ENCODE assay signal across 24 mouse cellular contexts in genomic region chr2:160348072-160348604, GRCm38 (mm10). TPM values are rescaled to one million over a fixed set of nuclear protein-coding genes. Genes with fewer than 3 reads are reported as not detected.
DNase-seq lines count a peak whose midpoint lies in the region; ATAC-seq lines count a peak whose summit lies in the region.
"Had no signal": no experiment of that assay in that cellular context is flagged by ENCODE, and none has a peak within 500 bp of the region (broad histone marks: within the 10 kb centered on the region; RNA-seq: fewer than 3 reads in every experiment).

No protein-coding gene starts in this region.

- H3K4me3 ChIP-seq in liver, embryonic 12.5 days, result no peak overlapping the region
- no peak overlapping the region for H3K4me3 ChIP-seq in liver, embryonic 11.5 days (ENCODE audit: low read depth, low read length)
- no peak overlapping the region for H3K4me3 ChIP-seq in kidney, embryonic 15.5 days (replicated peaks)
- H3K4me3 ChIP-seq: forebrain, embryonic 15.5 days; heart, embryonic 10.5 days; layer of hippocampus, adult 2 months; liver, embryonic 15.5 days had no signal

- H3K27ac ChIP-seq in liver, embryonic 12.5 days, result no peak overlapping the region
- no peak overlapping the region for H3K27ac ChIP-seq in liver, embryonic 11.5 days (ENCODE audit: low read depth, low read length)
- no peak overlapping the region for H3K27ac ChIP-seq in kidney, embryonic 15.5 days
- H3K27ac ChIP-seq: forebrain, embryonic 15.5 days; hindbrain, embryonic 14.5 days; kidney, postnatal 0 days; layer of hippocampus, adult 2 months had no signal

- no peaks in the 10 kb centered on the region for H3K9me3 ChIP-seq in liver, embryonic 12.5 days (replicated peaks)
- no peaks in the 10 kb centered on the region for H3K9me3 ChIP-seq in liver, embryonic 11.5 days (ENCODE audit: control insufficient read depth, low read length)
- no peaks in the 10 kb centered on the region for H3K9me3 ChIP-seq in kidney, embryonic 15.5 days (replicated peaks)
- H3K9me3 ChIP-seq: forebrain, embryonic 15.5 days; heart, embryonic 10.5 days; liver, embryonic 15.5 days had no signal

- no peaks in the 10 kb centered on the region for H3K36me3 ChIP-seq in liver, embryonic 12.5 days
- no peaks in the 10 kb centered on the region for H3K36me3 ChIP-seq in liver, embryonic 11.5 days (ENCODE audit: control insufficient read depth, insufficient read depth, low read length)
- H3K36me3 ChIP-seq in kidney, embryonic 15.5 days, result no peaks in the 10 kb centered on the region
- H3K36me3 ChIP-seq: forebrain, embryonic 15.5 days; G1E; heart, embryonic 10.5 days; liver, embryonic 15.5 days had no signal

- no peaks in the 10 kb centered on the region for H3K27me3 ChIP-seq in liver, embryonic 12.5 days (replicated peaks)
- H3K27me3 ChIP-seq in liver, embryonic 11.5 days (replicated peaks; ENCODE audit: control insufficient read depth, insufficient read depth, low read length), result no peaks in the 10 kb centered on the region
- H3K27me3 ChIP-seq in kidney, embryonic 15.5 days, result peaks cover 4% of the 10 kb centered on the region; the same call in 1 of the 2 replicates
- H3K27me3 ChIP-seq: forebrain, embryonic 15.5 days; liver, embryonic 15.5 days had no signal

- H3K4me1 ChIP-seq in liver, embryonic 12.5 days, result peaks cover 6% of the 10 kb centered on the region; the same call in 1 of the 2 replicates
- no peaks in the 10 kb centered on the region for H3K4me1 ChIP-seq in liver, embryonic 11.5 days (replicated peaks; ENCODE audit: control insufficient read depth, insufficient read depth, low read length)
- H3K4me1 ChIP-seq in kidney, embryonic 15.5 days, result peaks cover 14% of the 10 kb centered on the region
- H3K4me1 ChIP-seq: forebrain, embryonic 15.5 days had no signal

- ATAC-seq in liver, embryonic 12.5 days, result no peak
- ATAC-seq in granulocyte monocyte progenitor cell, adult 5-6 weeks (replicated peaks; ENCODE audit: poor library complexity, severe bottlenecking), result peak; percentile 84
- ATAC-seq in liver, embryonic 11.5 days (replicated peaks; ENCODE audit: low FRiP score), result peak; percentile 43; the same call in 1 of the 2 replicates
- ATAC-seq in kidney, embryonic 15.5 days (replicated peaks; ENCODE audit: low FRiP score), result no peak
- ATAC-seq: activated CD4-positive, CD25-positive, alpha-beta regulatory T cell, adult 4 months; forebrain, embryonic 15.5 days had no signal

- peak; percentile 58 for DNase-seq in liver
- DNase-seq in liver, embryonic 11.5 days (ENCODE audit: low spot score), result no peak
- peak; percentile 79 for DNase-seq in yolk sac, embryonic 10.5 days (ENCODE audit: low spot score)
- no peak for DNase-seq in kidney, postnatal 10 days
- no peak for DNase-seq in lung, postnatal 36 days
- DNase-seq: adrenal gland, postnatal 25 days; cerebellum, adult 11-12 months; cerebellum, postnatal 25 days; kidney, adult 11 months; lung, postnatal 10 days; right cerebral cortex, postnatal 25 days; thymus, postnatal 14 days had no signal

- H3K4me2 ChIP-seq in liver, embryonic 12.5 days, result no peak overlapping the region
- no peak overlapping the region for H3K4me2 ChIP-seq in liver, embryonic 11.5 days
- H3K4me2 ChIP-seq in kidney, embryonic 15.5 days, result no peak overlapping the region
- H3K4me2 ChIP-seq: forebrain, embryonic 15.5 days; hindbrain, embryonic 14.5 days; liver, embryonic 15.5 days had no signal

- H3K9ac ChIP-seq in liver, embryonic 12.5 days, result no peak overlapping the region
- no peak overlapping the region for H3K9ac ChIP-seq in liver, embryonic 11.5 days (ENCODE audit: low read depth, low read length)
- H3K9ac ChIP-seq in kidney, embryonic 15.5 days, result no peak overlapping the region
- H3K9ac ChIP-seq: forebrain, embryonic 15.5 days; hindbrain, embryonic 14.5 days; liver, embryonic 15.5 days had no signal

- WGBS in liver, embryonic 12.5 days (ENCODE audit: insufficient replicate concordance), result 41% methylated on average over 4 of the region's 4 CpGs
- 57% methylated on average over 4 of the region's 4 CpGs for WGBS in liver, embryonic 11.5 days
- WGBS in kidney, embryonic 15.5 days, result 58% methylated on average over 4 of the region's 4 CpGs

RNA-seq across cellular contexts. Expression of gene Gm826, which starts 14.2 kb away (rescaled TPM):
- 6.1 and 8.2 TPM in 2 replicates for polyA plus RNA-seq in liver, embryonic 12.5 days (2016; fragmentation: Nextera tagmentation; extraction: Ambion mirVana)
- not detected in 2 replicates for total RNA-seq in granulocyte monocyte progenitor cell, adult 5-6 weeks (2014; fragmentation: Nextera tagmentation)
- total RNA-seq in granulocyte monocyte progenitor cell, adult 5-6 weeks (2017), result not detected in 2 replicates
- 8.4 and 8.6 TPM in 2 replicates for polyA plus RNA-seq in liver, embryonic 11.5 days (2014; fragmentation: Nextera tagmentation; extraction: Ambion mirVana)
- 0.40 and 0.93 TPM in 2 replicates for polyA plus RNA-seq in kidney, embryonic 15.5 days (2015; fragmentation: Nextera tagmentation; extraction: Ambion mirVana)
- total RNA-seq: G1E; layer of hippocampus, adult 2 months; left cerebral cortex, postnatal 36 days had no signal
- polyA plus RNA-seq: activated CD4-positive, CD25-positive, alpha-beta regulatory T cell, adult 4 months; G1E had no signal

RNA-seq across cellular contexts. Expression of gene Mafb, which starts 18.7 kb away (rescaled TPM):
- polyA plus RNA-seq in liver, embryonic 12.5 days (2016; fragmentation: Nextera tagmentation; extraction: Ambion mirVana), result 3.0 and 3.1 TPM in 2 replicates
- total RNA-seq in granulocyte monocyte progenitor cell, adult 5-6 weeks (2014; fragmentation: Nextera tagmentation), result not detected in 2 replicates
- total RNA-seq in granulocyte monocyte progenitor cell, adult 5-6 weeks (2017), result 0.39 TPM in 1 of 2 replicates, not detected in the other
- polyA plus RNA-seq in liver, embryonic 11.5 days (2014; fragmentation: Nextera tagmentation; extraction: Ambion mirVana), result 4.5 and 5.0 TPM in 2 replicates
- 36.2 and 38.0 TPM in 2 replicates for polyA plus RNA-seq in kidney, embryonic 15.5 days (2015; fragmentation: Nextera tagmentation; extraction: Ambion mirVana)
- polyA plus RNA-seq: activated CD4-positive, CD25-positive, alpha-beta regulatory T cell, adult 4 months; G1E had no signal

Comparison
In these comparisons a context has a peak if more than half of its experiments do, and no peak if none do; other contexts are left out.
1. DNase-seq: peak in liver (single experiment) and yolk sac, embryonic 10.5 days (single experiment); none in liver, embryonic 11.5 days (single experiment), kidney, postnatal 10 days (single experiment) and lung, postnatal 36 days (single experiment).
2. ATAC-seq: peak in granulocyte monocyte progenitor cell, adult 5-6 weeks (single experiment) and liver, embryonic 11.5 days (single experiment); none in liver, embryonic 12.5 days (single experiment) and kidney, embryonic 15.5 days (single experiment).